Mouse (Mus musculus): ENCODE results near the gene Dynlt1a. TPM values are rescaled to one million over a fixed set of nuclear protein-coding genes. Genes with fewer than 3 reads are reported as not detected.
A peak's percentile ranks its signal among the peaks of the same experiment; 100 is the strongest.
"Not testable (repeated sequence)": the region's sequence is repeated elsewhere in the genome, so short reads cannot be mapped to it uniquely, and the experiment has no call there.

Gene Dynlt1a
- total RNA-seq, 2 experiments from 2014 or later: 1.2 TPM

DNA sequence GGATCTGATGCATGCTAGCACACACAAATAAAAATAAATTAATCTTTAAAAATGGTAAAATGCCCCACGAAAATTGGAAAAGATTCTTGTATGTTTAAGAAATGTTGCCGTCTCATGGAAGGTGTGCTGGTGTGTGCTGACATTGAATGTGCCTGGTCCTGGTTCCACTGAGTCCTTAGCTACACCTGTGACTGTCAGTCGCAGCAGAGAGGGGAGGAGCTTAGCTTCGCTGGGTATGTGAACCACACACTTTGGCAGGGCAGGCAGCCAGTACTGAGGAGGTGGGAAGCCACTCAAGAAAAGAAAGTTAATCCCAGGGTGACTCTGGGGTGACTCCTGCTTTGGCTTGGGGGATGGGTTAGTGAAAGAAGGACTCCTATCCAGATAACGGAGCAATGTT is 23.4 kb downstream of the Dynlt1a start:
- intact Hi-C loops (cut with DNase I); DNase-seq: not testable (repeated sequence)

- intact Hi-C loops (cut with DNase I): not testable (repeated sequence)
These were observed 28.3 kb downstream of the Dynlt1a start for GRCm38 (mm10) chr17:6289045-6289444.

GRCm38 (mm10) chr17:6286169-6286568 is 31.1 kb downstream of the Dynlt1a start:
- intact Hi-C loops (cut with DNase I); DNase-seq: not testable (repeated sequence)

More at GRCm38 (mm10) chr17:6289045-6289444, 28.3 kb downstream of the Dynlt1a start:
- not testable (repeated sequence) for DNase-seq

DNA sequence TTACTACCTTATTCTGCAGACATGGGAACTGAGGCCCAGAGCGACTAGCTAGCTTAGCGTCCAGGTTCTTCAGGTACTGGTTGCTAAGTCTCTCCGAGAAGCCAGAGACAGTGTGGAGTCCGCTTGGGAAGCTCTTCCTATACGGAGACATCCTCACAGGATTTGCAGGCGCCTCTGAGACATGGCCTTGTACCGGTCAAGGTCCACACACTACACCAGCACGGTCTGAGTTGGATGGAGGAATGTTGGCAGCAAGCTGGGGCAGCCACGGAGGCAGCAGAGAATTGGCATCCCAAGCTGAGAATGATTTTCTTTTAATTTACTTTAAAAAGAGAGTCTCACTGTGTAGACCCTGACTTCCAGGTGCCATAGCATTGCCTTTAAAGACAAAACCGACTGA is 34.2 kb downstream of the Dynlt1a start:
- DNase-seq; intact Hi-C loops (cut with DNase I): not testable (repeated sequence)

DNA sequence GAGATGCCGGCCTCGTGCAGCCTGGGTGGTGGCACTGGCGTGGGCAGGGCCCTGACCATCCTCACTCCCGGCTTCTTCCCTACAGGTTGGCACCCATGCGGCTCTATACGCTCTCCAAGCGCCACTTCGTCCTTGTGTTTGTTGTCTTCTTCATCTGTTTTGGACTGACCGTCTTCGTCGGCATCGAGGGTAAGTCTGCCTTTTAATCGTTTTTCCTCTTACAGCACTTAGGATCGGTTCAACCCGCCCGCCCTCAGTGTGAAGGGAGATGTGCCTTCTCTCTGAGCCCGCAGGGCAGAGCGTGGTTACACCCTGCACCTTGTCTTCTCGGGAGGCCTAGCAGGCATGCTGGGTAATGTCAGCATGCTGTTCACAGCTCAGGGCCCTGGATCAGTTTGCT is 36.8 kb downstream of the Dynlt1a start:
- intact Hi-C loops (cut with DNase I); DNase-seq: not testable (repeated sequence)

GRCm38 (mm10) chr17:6279772-6280171 is 37.5 kb downstream of the Dynlt1a start:
- intact Hi-C loops (cut with DNase I); DNase-seq: not testable (repeated sequence)

DNA sequence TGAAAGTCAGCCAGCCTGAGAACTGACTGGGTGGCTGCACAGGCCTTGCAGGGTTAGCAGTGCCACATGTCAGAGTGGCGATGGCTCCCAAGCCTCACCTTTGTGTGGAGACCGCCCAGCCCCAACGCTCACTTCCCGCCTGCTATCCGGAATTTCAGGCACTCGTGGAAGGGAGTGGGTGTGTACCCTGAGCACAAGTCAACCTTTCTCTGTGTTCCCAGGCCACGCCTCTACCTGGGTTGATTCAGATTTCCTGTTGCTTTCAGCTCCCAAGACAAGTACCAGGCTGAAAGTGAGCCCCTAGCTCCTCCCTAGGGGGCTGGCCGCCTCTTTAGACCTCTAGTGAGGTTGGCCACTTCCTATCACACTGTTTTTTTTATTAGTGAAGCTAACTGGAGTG is 38.1 kb downstream of the Dynlt1a start:
- DNase-seq; intact Hi-C loops (cut with DNase I): not testable (repeated sequence)

GRCm38 (mm10) chr17:6274693-6275092 is 42.6 kb downstream of the Dynlt1a start:
- DNase-seq; intact Hi-C loops (cut with DNase I): not testable (repeated sequence)

GRCm38 (mm10) chr17:6271970-6272369 is 45.3 kb downstream of the Dynlt1a start:
- intact Hi-C loops (cut with DNase I); DNase-seq: not testable (repeated sequence)

DNA sequence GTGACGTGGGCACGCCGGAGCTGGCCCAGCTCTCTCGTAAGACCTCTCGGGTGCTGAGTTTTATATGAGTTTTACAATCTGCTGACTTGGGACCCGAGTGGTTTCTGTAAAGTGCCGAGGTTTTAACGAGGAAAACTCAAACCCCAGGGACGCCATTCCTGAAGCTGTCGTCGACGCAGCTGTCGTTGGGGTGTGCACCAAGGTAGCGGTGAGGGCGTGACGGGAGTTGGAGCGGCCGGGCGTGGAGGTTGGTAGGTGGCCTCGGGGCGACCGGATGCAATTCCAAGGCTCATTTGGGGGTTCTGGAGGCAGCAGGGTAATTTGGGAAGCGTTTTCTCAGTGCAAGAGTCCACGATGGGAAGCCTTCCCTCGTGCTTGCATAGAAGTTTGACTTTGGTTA is 46.5 kb downstream of the Dynlt1a start:
- intact Hi-C loops (cut with DNase I); DNase-seq: not testable (repeated sequence)

- intact Hi-C loops (cut with DNase I): not testable (repeated sequence)
- peak; percentile 35 to 61 for DNase-seq
These were observed 47.1 kb downstream of the Dynlt1a start for GRCm38 (mm10) chr17:6269876-6270831.

DNA sequence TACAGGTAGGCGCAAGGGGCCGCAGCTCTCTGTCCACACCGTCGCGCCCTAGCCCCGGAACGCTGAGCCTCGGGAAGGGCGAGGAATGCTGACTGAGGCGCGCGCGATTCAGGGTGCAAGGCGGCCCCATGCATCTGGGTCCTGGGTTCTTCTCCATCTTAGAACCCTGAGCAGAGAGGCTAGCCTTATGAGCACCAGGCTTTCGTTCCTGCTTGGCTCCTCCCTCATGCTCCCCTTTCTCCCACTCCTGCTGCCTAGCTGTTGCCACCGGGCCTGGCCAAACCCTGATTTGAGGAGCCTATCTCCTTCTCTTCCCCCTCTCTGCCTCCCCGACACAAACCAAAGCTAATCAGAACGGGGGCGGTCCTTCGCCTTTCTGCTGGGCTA is 60.2 kb downstream of the Dynlt1a start:
- DNase-seq: not testable (repeated sequence)

GRCm38 (mm10) chr17:6256400-6257069 is 60.8 kb downstream of the Dynlt1a start, which contains the start of gene Tmem181a:
Tmem181a (plus strand) TSS chr17:6256860.
- DNase-seq; intact Hi-C loops (cut with DNase I): not testable (repeated sequence)

More for the DNA sequence above, 60.2 kb downstream of the Dynlt1a start:
- intact Hi-C loops (cut with DNase I): not testable (repeated sequence)

Other genes starting within 250 kb of the Dynlt1a start
- gene Serac1, start 237.8 kb downstream of the Dynlt1a start, total RNA-seq (2021): 1 to 10 TPM; 6.3 to 7.4 TPM
- gene Gtf2h5, start 237.7 kb downstream of the Dynlt1a start, total RNA-seq (2021): 10 to 100 TPM; 64.9 to 70.5 TPM
- 100 to 1,000 TPM; 105 to 115 TPM for gene Tulp4, start 211.1 kb downstream of the Dynlt1a start, total RNA-seq (2021)
- gene Tmem181a, start 60.6 kb downstream of the Dynlt1a start, total RNA-seq (2021): 1 to 10 TPM; 8.9 to 9.7 TPM
- gene Dynlt1b, start 112.6 kb upstream of the Dynlt1a start, total RNA-seq (2021): 10 to 100 TPM; 50.9 to 53.1 TPM